Mouse (Mus musculus): ENCODE measurements at regions not wholly inside any gene's neighbourhood (a gene's known extent, or its start where the extent isn't known, plus 50 kb on each side); places are given as distances from the start of the nearest gene placed in this dataset.

DNA sequence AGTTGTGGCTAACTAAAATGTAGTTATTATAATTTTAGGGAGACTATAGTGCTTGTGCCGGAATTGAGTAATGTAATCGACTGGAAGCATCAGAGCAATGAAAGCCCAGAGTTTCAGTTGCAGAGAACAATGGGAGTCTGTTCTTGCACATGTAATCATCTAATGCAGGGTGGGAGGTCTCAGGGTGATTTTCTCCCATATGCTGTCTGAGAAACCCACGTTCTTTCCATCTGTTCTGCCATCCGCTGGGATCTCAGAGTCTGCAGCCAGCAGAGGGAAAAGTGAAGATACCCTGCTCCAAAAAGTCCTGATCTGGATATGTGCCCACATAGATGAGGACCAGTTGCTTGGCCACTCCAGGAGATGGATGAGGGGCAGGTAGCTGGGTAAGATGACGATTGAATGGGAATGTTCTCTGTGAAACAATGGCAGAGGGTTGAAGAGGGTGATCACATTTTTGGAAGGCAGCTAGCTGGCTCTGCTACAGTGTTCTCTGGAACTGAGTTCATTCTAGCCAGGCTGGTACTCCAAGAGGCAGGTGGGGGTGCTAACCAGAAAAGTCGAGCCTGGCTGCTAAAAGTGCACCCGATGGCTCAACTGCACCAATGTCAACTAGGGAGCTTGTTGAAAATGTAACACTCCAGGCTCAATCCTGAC lies 180.3 kb upstream of the Ghitm start:
- no peaks in the 10 kb centered on the region for H3K27me3 ChIP-seq (replicated peaks; ENCODE audit: control insufficient read depth, insufficient read depth, low read length)
- H3K9ac ChIP-seq (ENCODE audit: low read depth, low read length) = no peak overlapping the region
- H3K4me1 ChIP-seq (replicated peaks; ENCODE audit: control insufficient read depth, insufficient read depth, low read length) = no peaks in the 10 kb centered on the region
- 81% methylated on average over 7 of the region's 7 CpGs for WGBS
- no peaks in the 10 kb centered on the region for H3K36me3 ChIP-seq (ENCODE audit: control insufficient read depth, insufficient read depth, low read length)
- H3K27ac ChIP-seq (ENCODE audit: low read depth, low read length) = no peak overlapping the region
- DNase-seq (ENCODE audit: low spot score) (no peak), ATAC-seq (replicated peaks; ENCODE audit: low FRiP score) (no peak)
- H3K4me2 ChIP-seq = no peak overlapping the region
- H3K4me3 ChIP-seq (ENCODE audit: low read depth, low read length) = no peak overlapping the region
- no peaks in the 10 kb centered on the region for H3K9me3 ChIP-seq (ENCODE audit: control insufficient read depth, low read length)

DNA sequence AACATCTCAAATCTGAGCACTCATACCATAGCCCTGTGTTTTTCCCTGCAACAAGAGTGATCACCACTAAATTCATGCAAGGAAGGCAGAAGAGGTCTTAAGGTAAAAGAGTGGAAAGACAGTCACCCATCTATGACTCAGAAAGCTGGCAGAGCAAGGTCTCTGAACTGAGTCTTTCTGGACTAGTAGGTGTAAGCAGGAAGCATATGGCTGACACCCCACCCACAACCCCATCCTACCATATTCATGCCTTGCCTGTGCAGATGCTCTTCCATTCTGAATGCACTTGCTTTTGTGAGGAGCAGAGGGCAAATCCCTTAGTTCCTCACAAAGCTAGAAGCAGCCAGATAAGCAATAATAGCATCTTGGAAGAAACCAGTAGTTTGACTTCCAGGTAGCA lies 178.8 kb upstream of the Ghitm start:
- H3K36me3 ChIP-seq (ENCODE audit: control insufficient read depth, insufficient read depth, low read length) = no peaks in the 10 kb centered on the region

DNA sequence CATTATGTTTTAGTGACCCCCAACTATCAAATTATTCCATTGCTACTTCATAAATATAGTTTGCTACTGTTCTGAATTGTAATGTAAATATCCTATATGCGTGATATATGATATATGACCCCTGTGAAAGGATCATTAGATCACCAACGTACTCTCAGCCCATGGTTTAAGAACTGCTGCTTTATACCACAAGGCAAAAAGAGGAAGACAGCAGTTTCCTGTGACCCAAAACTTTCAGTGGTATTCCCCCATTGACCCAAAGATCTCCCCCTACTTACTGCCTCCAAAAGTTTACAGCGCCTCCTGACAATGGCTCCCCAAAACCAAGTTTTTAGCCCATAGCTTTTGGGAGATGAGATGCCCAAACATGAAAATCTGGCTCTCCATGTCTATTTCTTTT lies 177.8 kb upstream of the Ghitm start:
- no peak for ATAC-seq (replicated peaks; ENCODE audit: low FRiP score)
- Histone ChIP-seq H3K4me2 (no peak overlapping the region), H3K4me1 (replicated peaks; ENCODE audit: control insufficient read depth, insufficient read depth, low read length) (no peaks in the 10 kb centered on the region), H3K27me3 (replicated peaks; ENCODE audit: control insufficient read depth, insufficient read depth, low read length) (no peaks in the 10 kb centered on the region), H3K27ac (ENCODE audit: low read depth, low read length) (no peak overlapping the region), H3K36me3 (ENCODE audit: control insufficient read depth, insufficient read depth, low read length) (no peaks in the 10 kb centered on the region), H3K4me3 (ENCODE audit: low read depth, low read length) (no peak overlapping the region), H3K9ac (ENCODE audit: low read depth, low read length) (no peak overlapping the region), H3K9me3 (ENCODE audit: control insufficient read depth, low read length) (no peaks in the 10 kb centered on the region)
- WGBS = 78% methylated on average over 3 of the region's 3 CpGs
- DNase-seq (ENCODE audit: low spot score) = no peak

More for the DNA sequence above, 178.8 kb upstream of the Ghitm start:
- Histone ChIP-seq H3K4me2 (no peak overlapping the region), H3K9ac (ENCODE audit: low read depth, low read length) (no peak overlapping the region), H3K27ac (ENCODE audit: low read depth, low read length) (no peak overlapping the region), H3K4me3 (ENCODE audit: low read depth, low read length) (no peak overlapping the region), H3K9me3 (ENCODE audit: control insufficient read depth, low read length) (no peaks in the 10 kb centered on the region), H3K27me3 (replicated peaks; ENCODE audit: control insufficient read depth, insufficient read depth, low read length) (no peaks in the 10 kb centered on the region), H3K4me1 (replicated peaks; ENCODE audit: control insufficient read depth, insufficient read depth, low read length) (no peaks in the 10 kb centered on the region)
- no peak for DNase-seq (ENCODE audit: low spot score)
- ATAC-seq (replicated peaks; ENCODE audit: low FRiP score) = no peak

DNA sequence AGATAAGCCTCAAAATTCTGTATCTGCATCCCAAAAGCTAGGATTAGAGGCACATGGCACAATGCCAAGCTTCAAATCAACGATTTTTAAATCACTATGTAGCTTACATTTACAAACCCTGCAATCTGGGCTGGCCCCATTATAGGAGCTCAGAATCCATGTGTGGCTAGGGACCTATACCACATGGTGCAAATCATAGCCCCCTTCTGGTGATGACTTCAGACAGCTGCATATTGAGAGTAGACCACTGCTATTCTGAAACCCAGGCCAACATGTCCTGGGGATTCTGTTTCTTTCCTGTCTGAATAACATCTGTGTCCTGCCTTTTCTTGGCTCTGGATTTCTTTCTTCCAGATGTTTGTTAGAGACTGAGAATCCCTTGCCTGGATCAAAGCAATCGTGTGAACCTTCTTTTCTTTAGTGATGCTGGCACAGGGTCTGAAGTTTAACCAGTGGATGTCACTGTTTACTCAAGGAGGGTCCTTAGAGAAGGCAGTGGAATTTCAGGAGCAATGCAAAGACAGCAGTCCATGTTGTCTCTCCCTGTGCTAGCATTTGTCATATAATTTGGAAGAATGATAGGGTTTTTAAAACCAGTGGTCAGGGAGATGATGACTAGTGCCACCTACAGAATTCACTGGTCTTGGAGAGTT lies 171.7 kb upstream of the Ghitm start:
- DNase-seq (ENCODE audit: low spot score) (no peak), ATAC-seq (replicated peaks; ENCODE audit: low FRiP score) (no peak)
- H3K27ac ChIP-seq (ENCODE audit: low read depth, low read length) = no peak overlapping the region
- no peak overlapping the region for H3K4me2 ChIP-seq
- no peaks in the 10 kb centered on the region for H3K36me3 ChIP-seq (ENCODE audit: control insufficient read depth, insufficient read depth, low read length)
- H3K9me3 ChIP-seq (ENCODE audit: control insufficient read depth, low read length) = no peaks in the 10 kb centered on the region
- no peaks in the 10 kb centered on the region for H3K27me3 ChIP-seq (replicated peaks; ENCODE audit: control insufficient read depth, insufficient read depth, low read length)
- no peak overlapping the region for H3K4me3 ChIP-seq (ENCODE audit: low read depth, low read length)
- H3K4me1 ChIP-seq (replicated peaks; ENCODE audit: control insufficient read depth, insufficient read depth, low read length) = no peaks in the 10 kb centered on the region
- WGBS = 47% methylated on average over 2 of the region's 2 CpGs
- no peak overlapping the region for H3K9ac ChIP-seq (ENCODE audit: low read depth, low read length)

DNA sequence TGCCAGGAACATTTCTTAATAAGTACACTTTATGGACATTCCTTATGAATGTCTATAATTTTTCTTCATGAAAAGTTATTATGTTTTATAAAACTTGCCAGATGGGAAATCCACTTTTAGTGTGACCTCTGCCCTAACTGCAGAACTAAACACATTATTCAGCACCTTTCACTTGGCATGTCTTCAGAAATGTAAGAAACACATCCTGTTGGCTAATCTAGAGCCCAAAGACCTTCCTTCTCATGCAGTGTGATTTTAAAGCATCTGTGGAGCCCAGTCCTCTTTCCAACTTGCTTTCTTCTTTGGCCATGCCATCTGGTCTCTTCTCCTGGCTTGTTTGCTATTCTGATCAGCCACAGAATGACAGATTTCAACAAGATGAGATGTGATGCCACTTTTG lies 163.6 kb upstream of the Ghitm start:
- H3K9me3 ChIP-seq (ENCODE audit: control insufficient read depth, low read length) = no peaks in the 10 kb centered on the region
- DNase-seq (ENCODE audit: low spot score) (no peak), ATAC-seq (replicated peaks; ENCODE audit: low FRiP score) (no peak)
- H3K27ac ChIP-seq (ENCODE audit: low read depth, low read length) = no peak overlapping the region
- no peak overlapping the region for H3K9ac ChIP-seq (ENCODE audit: low read depth, low read length)
- H3K4me2 ChIP-seq = no peak overlapping the region
- no peak overlapping the region for H3K4me3 ChIP-seq (ENCODE audit: low read depth, low read length)
- no peaks in the 10 kb centered on the region for H3K4me1 ChIP-seq (replicated peaks; ENCODE audit: control insufficient read depth, insufficient read depth, low read length)
- no peaks in the 10 kb centered on the region for H3K27me3 ChIP-seq (replicated peaks; ENCODE audit: control insufficient read depth, insufficient read depth, low read length)
- H3K36me3 ChIP-seq (ENCODE audit: control insufficient read depth, insufficient read depth, low read length) = no peaks in the 10 kb centered on the region

DNA sequence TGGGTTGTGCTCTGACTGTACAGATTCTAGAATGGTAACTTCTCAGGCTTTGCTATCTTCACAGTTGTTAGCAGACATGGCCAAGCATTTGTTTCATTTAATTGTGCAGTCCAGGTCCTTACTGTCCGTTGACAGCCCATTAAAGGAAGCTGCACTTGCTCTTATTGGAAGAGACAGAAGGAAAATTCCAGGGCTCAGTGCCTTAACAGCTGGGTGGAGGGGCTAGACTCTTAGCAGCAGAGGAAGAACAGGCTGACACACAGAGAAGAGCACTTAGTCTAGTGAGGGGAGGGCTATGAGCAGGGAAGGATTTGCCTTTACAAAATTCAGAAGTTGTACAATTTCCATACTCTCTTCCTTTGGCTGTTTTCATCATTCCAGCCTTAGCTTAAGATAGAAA lies 161.5 kb upstream of the Ghitm start:
- H3K36me3 ChIP-seq (ENCODE audit: control insufficient read depth, insufficient read depth, low read length) = no peaks in the 10 kb centered on the region
- no peak overlapping the region for H3K4me3 ChIP-seq (ENCODE audit: low read depth, low read length)
- ATAC-seq (replicated peaks; ENCODE audit: low FRiP score) = no peak
- no peak for DNase-seq (ENCODE audit: low spot score)
- 56% methylated on average over 1 of the region's 1 CpGs for WGBS
- H3K4me2 ChIP-seq = no peak overlapping the region
- no peak overlapping the region for H3K9ac ChIP-seq (ENCODE audit: low read depth, low read length)
- H3K27me3 ChIP-seq (replicated peaks; ENCODE audit: control insufficient read depth, insufficient read depth, low read length) = no peaks in the 10 kb centered on the region
- no peak overlapping the region for H3K27ac ChIP-seq (ENCODE audit: low read depth, low read length)
- H3K9me3 ChIP-seq (ENCODE audit: control insufficient read depth, low read length) = no peaks in the 10 kb centered on the region
- no peaks in the 10 kb centered on the region for H3K4me1 ChIP-seq (replicated peaks; ENCODE audit: control insufficient read depth, insufficient read depth, low read length)

DNA sequence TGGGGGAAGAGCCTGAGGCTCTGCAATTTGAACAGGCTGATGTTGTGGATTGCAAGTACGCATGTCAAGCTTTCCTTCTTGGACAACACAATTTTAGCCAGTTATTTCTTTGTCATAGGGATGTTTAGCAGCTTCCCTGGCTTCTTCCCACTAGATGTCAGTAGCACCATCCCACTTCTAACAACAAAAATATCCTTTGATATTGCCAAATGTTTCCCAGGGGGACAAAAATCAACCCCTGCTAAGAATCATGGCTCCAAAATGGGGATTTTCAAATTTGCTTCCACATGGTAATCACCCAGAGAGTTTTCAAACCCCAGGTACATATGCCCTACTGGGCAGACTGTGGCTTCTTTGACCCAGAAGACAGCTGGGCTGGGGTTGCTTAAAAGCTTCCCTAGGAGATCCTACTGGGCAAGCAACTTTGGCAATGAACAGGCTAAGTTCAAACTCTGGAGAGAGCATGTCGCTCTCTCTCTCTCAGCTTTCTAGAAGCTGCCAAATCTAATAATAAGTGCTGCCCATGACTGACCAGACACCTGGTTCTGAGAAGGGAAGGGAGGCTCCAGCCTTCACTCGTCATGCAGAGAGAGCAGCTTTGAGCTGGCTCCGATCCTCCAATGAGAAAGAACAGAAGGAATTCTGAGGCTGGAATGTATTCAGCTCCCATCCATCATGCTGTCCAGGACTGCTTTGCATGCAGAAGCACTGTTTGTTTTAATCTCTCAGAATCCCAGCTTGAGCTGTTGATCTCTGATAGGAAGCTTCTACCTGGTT lies 157.2 kb upstream of the Ghitm start:
- ATAC-seq (replicated peaks; ENCODE audit: low FRiP score) = no peak
- no peak overlapping the region for H3K4me3 ChIP-seq (ENCODE audit: low read depth, low read length)
- H3K9ac ChIP-seq (ENCODE audit: low read depth, low read length) = no peak overlapping the region
- H3K36me3 ChIP-seq (ENCODE audit: control insufficient read depth, insufficient read depth, low read length) = no peaks in the 10 kb centered on the region
- WGBS = 60% methylated on average over 4 of the region's 4 CpGs
- H3K27ac ChIP-seq (ENCODE audit: low read depth, low read length) = no peak overlapping the region
- no peak for DNase-seq (ENCODE audit: low spot score)
- no peak overlapping the region for H3K4me2 ChIP-seq
- H3K4me1 ChIP-seq (replicated peaks; ENCODE audit: control insufficient read depth, insufficient read depth, low read length) = no peaks in the 10 kb centered on the region
- H3K27me3 ChIP-seq (replicated peaks; ENCODE audit: control insufficient read depth, insufficient read depth, low read length) = no peaks in the 10 kb centered on the region
- no peaks in the 10 kb centered on the region for H3K9me3 ChIP-seq (ENCODE audit: control insufficient read depth, low read length)

DNA sequence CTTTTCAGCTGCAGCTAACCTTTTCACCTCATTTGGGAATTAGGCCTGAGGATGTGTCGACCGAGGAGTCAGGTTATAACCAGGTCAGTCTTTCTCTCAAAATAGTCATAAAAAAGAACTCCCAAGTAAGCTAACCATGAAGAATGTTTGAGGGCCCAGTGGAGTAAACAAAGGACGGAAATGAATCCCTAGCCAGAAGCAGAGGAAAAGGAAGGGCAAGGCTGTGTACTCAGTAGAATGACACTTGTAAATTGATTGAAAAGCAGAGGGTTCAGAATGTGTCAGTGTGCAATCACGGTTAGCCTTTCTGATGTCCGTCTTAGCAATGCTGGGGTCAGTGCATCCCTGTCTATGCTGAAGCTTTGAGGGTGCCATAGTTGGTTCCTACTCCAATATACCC lies 149.3 kb upstream of the Ghitm start:
- Histone ChIP-seq H3K27ac (ENCODE audit: low read depth, low read length) (no peak overlapping the region), H3K4me2 (no peak overlapping the region), H3K36me3 (ENCODE audit: control insufficient read depth, insufficient read depth, low read length) (no peaks in the 10 kb centered on the region), H3K4me1 (replicated peaks; ENCODE audit: control insufficient read depth, insufficient read depth, low read length) (no peaks in the 10 kb centered on the region), H3K9me3 (ENCODE audit: control insufficient read depth, low read length) (no peaks in the 10 kb centered on the region), H3K4me3 (ENCODE audit: low read depth, low read length) (no peak overlapping the region), H3K9ac (ENCODE audit: low read depth, low read length) (no peak overlapping the region), H3K27me3 (replicated peaks; ENCODE audit: control insufficient read depth, insufficient read depth, low read length) (no peaks in the 10 kb centered on the region)
- DNase-seq (ENCODE audit: low spot score) (no peak), ATAC-seq (replicated peaks; ENCODE audit: low FRiP score) (no peak)
- 54% methylated on average over 5 of the region's 5 CpGs for WGBS

DNA sequence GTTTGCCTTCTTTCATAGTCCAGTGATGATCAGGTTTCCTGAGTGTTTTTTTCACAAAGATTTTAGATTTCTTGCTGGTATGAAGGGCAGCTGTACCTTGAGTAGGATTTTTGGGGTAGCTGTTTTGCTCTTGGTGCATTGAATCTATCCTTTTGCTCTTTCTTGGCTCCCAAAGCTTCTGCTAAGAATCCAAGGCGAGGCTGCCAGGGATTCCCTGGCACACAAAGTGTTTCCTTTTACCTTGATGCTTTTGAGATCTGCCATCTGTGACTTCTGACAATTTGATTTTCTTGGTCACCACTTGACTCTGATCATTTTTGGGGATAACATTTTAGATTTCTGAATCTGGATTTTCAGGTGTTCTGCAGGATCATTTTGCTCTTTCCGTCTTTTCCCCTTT lies 144.3 kb upstream of the Ghitm start:
- no peak overlapping the region for H3K4me3 ChIP-seq (ENCODE audit: low read depth, low read length)
- H3K36me3 ChIP-seq (ENCODE audit: control insufficient read depth, insufficient read depth, low read length) = no peaks in the 10 kb centered on the region
- H3K27ac ChIP-seq (ENCODE audit: low read depth, low read length) = no peak overlapping the region
- H3K9ac ChIP-seq (ENCODE audit: low read depth, low read length) = no peak overlapping the region
- ATAC-seq (replicated peaks; ENCODE audit: low FRiP score) = no peak
- 71% methylated on average over 2 of the region's 2 CpGs for WGBS
- DNase-seq (ENCODE audit: low spot score) = no peak
- H3K27me3 ChIP-seq (replicated peaks; ENCODE audit: control insufficient read depth, insufficient read depth, low read length) = no peaks in the 10 kb centered on the region
- H3K4me1 ChIP-seq (replicated peaks; ENCODE audit: control insufficient read depth, insufficient read depth, low read length) = no peaks in the 10 kb centered on the region
- no peak overlapping the region for H3K4me2 ChIP-seq
- H3K9me3 ChIP-seq (ENCODE audit: control insufficient read depth, low read length) = no peaks in the 10 kb centered on the region

Measured in liver, embryonic 11.5 days (tissue).